Mouse (Mus musculus) hindbrain, embryonic 10.5 days (tissue): ENCODE results near the gene Arid5b. TPM values are rescaled to one million over a fixed set of nuclear protein-coding genes. Genes with fewer than 3 reads are reported as not detected.
A peak's percentile ranks its signal among the peaks of the same experiment; 100 is the strongest.

Experiments used
- DNase-seq: peaks from one replicate; pipeline ENCODE4 v3.0.0-alpha.2; 2017; ENCODE audit warnings: low spot score
- H3K27ac ChIP-seq: fragments of 300-500 bp; sonication (generic); 2 replicates; pipeline ENCODE4 v1.5.1; 2016; ENCODE audit warnings: mild to moderate bottlenecking, moderate library complexity
- H3K27me3 ChIP-seq: fragments of 300-500 bp; sonication (generic); 2 replicates; pipeline ENCODE4 v1.6.1; 2016; ENCODE audit warnings: mild to moderate bottlenecking; ENCODE audit not compliant: poor library complexity, insufficient read depth, severe bottlenecking
- H3K36me3 ChIP-seq: fragments of 300-500 bp; sonication (generic); 2 replicates; pipeline ENCODE4 v1.6.1; 2016; ENCODE audit warnings: mild to moderate bottlenecking, moderate library complexity
- H3K4me1 ChIP-seq: fragments of 300-500 bp; sonication (generic); replicated peaks from 2 replicates; pipeline ENCODE4 v1.6.1; 2016; ENCODE audit warnings: mild to moderate bottlenecking
- H3K4me3 ChIP-seq: fragments of 300-500 bp; sonication (generic); 2 replicates; pipeline ENCODE4 v1.5.1; 2016; ENCODE audit warnings: mild to moderate bottlenecking, moderate library complexity
- H3K9me3 ChIP-seq: fragments of 300-500 bp; sonication (generic); 2 replicates; pipeline ENCODE4 v1.6.1; 2016; ENCODE audit warnings: mild to moderate bottlenecking, moderate library complexity
- WGBS: fragments of 180-500 bp; shearing (Covaris S2); methylation state at CpG from one replicate; pipeline ENCODE4 v1.1.7; 2016; 5-methylcytosine and 5-hydroxymethylcytosine counted together
- polyA plus RNA-seq: library from polyadenylated mRNA; unstranded; fragments of >200 nt; fragmentation: Nextera tagmentation; extraction: Ambion mirVana; gene quantifications from 2 replicates; pipeline ENCODE4 v1.2.1, GENCODE M21; 2016

Arid5b gene
- polyA plus RNA-seq, 1 experiment from 2014 or later, result 14.2 TPM

DNA sequence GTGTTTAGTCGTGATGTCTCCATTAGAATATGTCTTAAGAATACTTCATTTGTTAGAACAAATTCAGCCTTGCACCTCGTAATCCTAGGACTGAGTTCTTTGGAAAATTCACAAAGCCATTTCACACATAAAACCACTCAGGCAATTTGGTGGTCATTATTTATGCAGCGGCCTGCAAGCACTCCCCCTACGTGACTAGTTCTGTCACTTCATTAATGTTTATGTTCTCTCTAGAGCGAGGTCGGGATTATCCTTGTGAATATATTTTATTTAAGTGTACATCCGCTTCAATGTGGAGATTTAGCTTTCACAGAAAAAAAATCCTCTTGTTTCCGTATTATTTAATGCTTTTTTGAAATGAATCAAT lies 217.3 kb downstream of the Arid5b start:
- DNase-seq, result no peak
- H3K36me3 ChIP-seq, result no peaks in the 10 kb centered on the region
- WGBS, result 68% methylated on average over 8 of the region's 8 CpGs
- H3K9me3 ChIP-seq, result peaks cover 3% of the 10 kb centered on the region; the same call in 1 of the 2 replicates
- H3K27ac ChIP-seq, result peak overlapping the region; percentile 75
- H3K4me1 ChIP-seq, result peaks cover 26% of the 10 kb centered on the region
- no peak overlapping the region for H3K4me3 ChIP-seq
- H3K27me3 ChIP-seq, result no peaks in the 10 kb centered on the region

- H3K9me3 ChIP-seq, result peaks cover 3% of the 10 kb centered on the region; the same call in 1 of the 2 replicates
- no peaks in the 10 kb centered on the region for H3K27me3 ChIP-seq
- peak overlapping the region; percentile 75 for H3K27ac ChIP-seq
- WGBS, result 80% methylated on average over 16 of the region's 16 CpGs
- H3K36me3 ChIP-seq, result no peaks in the 10 kb centered on the region
- peaks cover 26% of the 10 kb centered on the region for H3K4me1 ChIP-seq
- no peak overlapping the region for H3K4me3 ChIP-seq
- DNase-seq, result no peak
Observed at GRCm38 (mm10) chr10:68060590-68061248, 217.8 kb downstream of the Arid5b start.

DNA sequence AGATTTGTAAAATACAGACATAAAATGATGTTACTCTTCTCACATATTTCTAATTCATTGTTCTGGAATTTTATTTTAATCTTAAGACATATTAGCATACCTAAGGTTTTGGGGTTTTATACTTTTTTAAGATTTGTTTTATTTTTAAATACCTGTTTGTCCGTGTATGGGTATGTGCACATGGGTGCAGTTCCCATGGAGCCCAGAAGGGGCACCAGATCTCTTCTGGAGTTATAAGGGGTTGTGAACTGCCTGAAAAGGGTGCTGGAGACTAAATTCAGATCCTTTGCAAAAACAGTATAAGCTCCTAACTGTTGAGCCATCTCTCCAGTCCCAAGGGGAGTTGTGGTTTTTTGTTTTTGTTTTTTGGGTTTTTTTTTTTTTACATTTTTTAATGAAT lies 220.2 kb downstream of the Arid5b start:
- no peak overlapping the region for H3K4me3 ChIP-seq
- no peaks in the 10 kb centered on the region for H3K36me3 ChIP-seq
- WGBS, result 94% methylated on average over 1 of the region's 1 CpGs
- peaks cover 3% of the 10 kb centered on the region; the same call in 1 of the 2 replicates for H3K9me3 ChIP-seq
- H3K4me1 ChIP-seq, result peaks cover 6% of the 10 kb centered on the region; the same call in 1 of the 2 replicates
- no peak overlapping the region for H3K27ac ChIP-seq
- DNase-seq, result no peak
- H3K27me3 ChIP-seq, result no peaks in the 10 kb centered on the region

DNA sequence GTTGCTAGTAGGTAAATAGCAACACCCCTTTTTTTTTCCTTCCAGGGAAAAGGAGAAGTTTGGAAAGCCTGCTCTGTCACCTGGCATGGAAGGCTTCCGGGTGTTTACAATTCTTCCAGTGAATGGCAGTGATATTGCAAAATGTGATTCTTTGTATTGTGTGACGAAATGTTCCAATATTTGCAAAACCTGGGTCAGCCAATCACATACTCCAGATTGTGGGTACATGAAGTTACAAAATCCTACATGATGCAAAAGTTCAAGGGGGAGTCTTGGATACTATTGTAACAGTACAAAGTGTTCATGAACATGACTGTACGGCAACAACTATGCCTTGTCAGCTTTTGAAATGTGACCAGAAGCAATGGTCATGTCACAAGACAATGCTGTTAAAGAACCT lies 220.7 kb downstream of the Arid5b start:
- no peaks in the 10 kb centered on the region for H3K36me3 ChIP-seq
- H3K27ac ChIP-seq, result no peak overlapping the region
- peaks cover 3% of the 10 kb centered on the region; the same call in 1 of the 2 replicates for H3K9me3 ChIP-seq
- WGBS, result 96% methylated on average over 3 of the region's 3 CpGs
- H3K4me1 ChIP-seq, result peaks cover 6% of the 10 kb centered on the region; the same call in 1 of the 2 replicates
- no peaks in the 10 kb centered on the region for H3K27me3 ChIP-seq
- DNase-seq, result no peak
- no peak overlapping the region for H3K4me3 ChIP-seq

- Histone ChIP-seq H3K4me1 (no peaks in the 10 kb centered on the region), H3K9me3 (peaks cover 3% of the 10 kb centered on the region; the same call in 1 of the 2 replicates), H3K27ac (no peak overlapping the region), H3K4me3 (no peak overlapping the region), H3K27me3 (no peaks in the 10 kb centered on the region), H3K36me3 (peaks cover 7% of the 10 kb centered on the region)
- DNase-seq, result no peak
- 89% methylated on average over 6 of the region's 6 CpGs for WGBS
Observed at GRCm38 (mm10) chr10:68054706-68055105, 223.8 kb downstream of the Arid5b start.

- peaks cover 3% of the 10 kb centered on the region; the same call in 1 of the 2 replicates for H3K9me3 ChIP-seq
- peaks cover 7% of the 10 kb centered on the region for H3K36me3 ChIP-seq
- H3K27ac ChIP-seq, result no peak overlapping the region
- H3K4me3 ChIP-seq, result no peak overlapping the region
- 93% methylated on average over 5 of the region's 5 CpGs for WGBS
- no peaks in the 10 kb centered on the region for H3K4me1 ChIP-seq
- DNase-seq, result no peak
- no peaks in the 10 kb centered on the region for H3K27me3 ChIP-seq
Observed at GRCm38 (mm10) chr10:68054131-68054530, 224.4 kb downstream of the Arid5b start.

- Histone ChIP-seq H3K4me3 (no peak overlapping the region), H3K27me3 (no peaks in the 10 kb centered on the region), H3K36me3 (peaks cover 11% of the 10 kb centered on the region), H3K4me1 (no peaks in the 10 kb centered on the region), H3K9me3 (no peaks in the 10 kb centered on the region), H3K27ac (no peak overlapping the region)
- WGBS, result 86% methylated on average over 8 of the region's 8 CpGs
- DNase-seq, result no peak
Observed at GRCm38 (mm10) chr10:68052307-68052706, 226.2 kb downstream of the Arid5b start.

DNA sequence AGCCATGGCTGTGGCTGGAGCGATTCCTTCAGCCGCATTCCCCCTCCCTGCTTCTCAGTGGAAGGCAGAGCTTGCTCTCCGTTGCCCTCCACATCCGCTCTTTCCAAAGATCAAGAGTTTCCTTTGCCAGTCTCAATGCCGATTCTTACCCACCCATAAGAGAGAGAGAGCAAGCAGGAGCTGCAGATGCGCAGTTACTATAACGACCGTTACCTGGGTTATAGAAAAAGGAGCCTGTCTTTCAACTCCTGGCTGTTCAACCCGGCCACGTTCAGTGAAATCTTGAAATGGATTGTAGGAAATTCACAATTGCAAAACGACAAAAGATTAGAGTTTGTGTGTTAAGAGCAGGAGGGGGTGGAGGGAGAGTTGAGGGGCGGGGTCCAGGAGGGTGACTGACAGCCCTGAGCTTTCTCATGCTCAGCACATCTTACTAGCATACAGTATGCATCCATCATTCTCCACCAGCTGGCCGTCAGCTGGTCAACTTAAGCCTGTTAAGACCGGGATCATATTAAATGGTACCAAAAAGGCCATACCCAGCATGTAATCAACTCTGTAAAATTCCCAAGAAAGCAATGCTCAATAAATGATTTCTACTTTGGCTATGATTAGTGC lies 227.1 kb downstream of the Arid5b start:
- 89% methylated on average over 14 of the region's 14 CpGs for WGBS
- H3K4me3 ChIP-seq, result no peak overlapping the region

GRCm38 (mm10) chr10:68050882-68051281 lies 227.7 kb downstream of the Arid5b start:
- no peak for DNase-seq
- Histone ChIP-seq H3K27me3 (no peaks in the 10 kb centered on the region), H3K27ac (no peak overlapping the region), H3K36me3 (peaks cover 12% of the 10 kb centered on the region), H3K4me3 (no peak overlapping the region), H3K9me3 (no peaks in the 10 kb centered on the region), H3K4me1 (no peaks in the 10 kb centered on the region)
- 88% methylated on average over 13 of the region's 13 CpGs for whole genome bisulfite sequencing

More for the DNA sequence above, 227.1 kb downstream of the Arid5b start:
- Histone ChIP-seq H3K27me3 (no peaks in the 10 kb centered on the region), H3K36me3 (peaks cover 11% of the 10 kb centered on the region), H3K27ac (no peak overlapping the region), H3K9me3 (no peaks in the 10 kb centered on the region), H3K4me1 (no peaks in the 10 kb centered on the region)
- DNase-seq, result no peak

DNA sequence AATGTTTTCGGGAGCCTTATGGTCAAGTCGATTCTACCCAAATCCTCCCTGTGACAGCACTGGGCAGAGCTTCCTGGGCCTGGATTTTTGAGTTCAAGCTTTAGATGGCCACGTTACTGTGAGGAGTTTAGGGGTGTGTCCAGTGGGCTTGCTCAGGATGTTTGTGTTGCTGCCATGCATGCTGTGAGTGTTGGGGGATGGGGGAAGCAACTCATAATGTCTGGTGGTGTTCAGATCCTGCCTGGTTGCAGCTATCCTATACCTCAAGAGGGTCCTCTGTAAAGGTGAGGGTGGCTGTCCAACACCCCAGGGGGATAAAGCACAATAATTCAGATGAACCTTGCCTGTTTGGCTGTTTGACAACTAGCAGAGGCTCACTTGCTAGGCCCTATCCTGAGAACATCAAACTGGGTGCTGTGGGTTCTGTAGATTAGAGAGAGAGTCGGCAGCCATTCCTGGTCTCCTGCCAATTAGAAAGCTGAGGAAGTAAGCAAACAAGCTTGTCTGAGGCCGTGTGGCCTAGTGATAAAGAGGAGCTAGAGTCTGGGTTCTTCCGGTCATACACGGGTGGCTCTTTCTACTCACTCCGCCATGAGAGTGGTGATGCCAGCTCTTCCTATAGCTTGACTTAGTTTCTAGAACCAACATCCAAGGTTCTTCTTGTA lies 229.8 kb downstream of the Arid5b start:
- Histone ChIP-seq H3K4me3 (no peak overlapping the region), H3K9me3 (no peaks in the 10 kb centered on the region), H3K27ac (no peak overlapping the region), H3K27me3 (no peaks in the 10 kb centered on the region), H3K36me3 (peaks cover 26% of the 10 kb centered on the region), H3K4me1 (peaks cover 6% of the 10 kb centered on the region)
- DNase-seq, result no peak
- 88% methylated on average over 8 of the region's 8 CpGs for WGBS

DNA sequence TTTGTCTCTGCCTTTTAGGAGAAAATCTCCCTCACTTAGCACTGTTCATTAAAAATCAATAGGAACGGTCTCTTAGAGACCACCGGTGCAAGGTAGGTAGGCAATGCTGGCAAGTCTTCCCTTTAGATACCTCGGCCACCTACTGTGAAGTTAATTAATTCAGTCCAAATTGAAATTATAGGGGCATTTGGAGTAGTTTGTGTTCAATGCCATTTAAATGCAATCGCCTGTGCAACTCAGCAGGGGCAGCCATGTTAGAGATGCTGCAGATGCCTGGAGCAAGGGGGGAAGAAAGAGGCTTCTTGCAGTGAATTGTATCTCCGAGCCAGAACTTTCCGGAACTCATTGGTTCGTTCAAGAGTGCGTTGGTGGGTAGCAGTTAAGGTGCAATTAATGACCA lies 233.7 kb downstream of the Arid5b start:
- no peaks in the 10 kb centered on the region for H3K9me3 ChIP-seq
- H3K27me3 ChIP-seq, result no peaks in the 10 kb centered on the region
- 80% methylated on average over 8 of the region's 8 CpGs for WGBS
- no peak for DNase-seq
- H3K27ac ChIP-seq, result no peak overlapping the region
- peaks cover 16% of the 10 kb centered on the region for H3K4me1 ChIP-seq
- no peak overlapping the region for H3K4me3 ChIP-seq
- peaks cover 43% of the 10 kb centered on the region for H3K36me3 ChIP-seq

DNA sequence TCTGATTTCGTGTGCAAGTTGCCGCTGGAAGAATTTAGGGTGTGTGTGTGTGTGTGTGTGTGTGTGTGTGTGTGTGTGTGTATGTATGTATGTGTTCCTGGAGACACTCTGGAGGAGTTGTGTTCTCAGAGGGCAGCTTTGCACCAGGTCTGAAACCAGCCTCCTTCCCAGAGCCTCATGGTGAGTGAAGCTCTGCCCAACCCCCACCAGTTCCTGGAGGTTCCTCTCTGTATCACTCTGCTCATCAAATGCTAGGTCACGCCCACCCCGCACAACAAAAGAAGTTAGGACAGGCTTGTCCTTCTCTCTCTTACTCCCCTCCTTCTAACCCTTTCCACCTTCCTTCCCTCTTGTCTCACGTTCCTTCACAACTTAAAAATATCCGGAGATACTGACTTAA lies 234.6 kb downstream of the Arid5b start:
- Histone ChIP-seq H3K4me1 (peaks cover 25% of the 10 kb centered on the region), H3K27ac (peak overlapping the region; percentile 62), H3K4me3 (no peak overlapping the region), H3K36me3 (peaks cover 43% of the 10 kb centered on the region), H3K9me3 (no peaks in the 10 kb centered on the region), H3K27me3 (no peaks in the 10 kb centered on the region)
- peak; percentile 47 for DNase-seq
- 24% methylated on average over 6 of the region's 6 CpGs for WGBS
